Mouse (Mus musculus) liver, embryonic 14.5 days (tissue): ENCODE measurements around the gene Zfp598.

ENCODE experiments used
- CTCF ChIP-seq: IDR thresholded peaks from 2 replicates; pipeline ENCODE4 v1.5.1; 2016; ENCODE audit warnings: antibody characterized with exemption, low read depth, control low read depth
- EP300 ChIP-seq: IDR thresholded peaks from 2 replicates; pipeline ENCODE4 v1.6.1; 2016; ENCODE audit warnings: antibody characterized with exemption, low read depth

DNA sequence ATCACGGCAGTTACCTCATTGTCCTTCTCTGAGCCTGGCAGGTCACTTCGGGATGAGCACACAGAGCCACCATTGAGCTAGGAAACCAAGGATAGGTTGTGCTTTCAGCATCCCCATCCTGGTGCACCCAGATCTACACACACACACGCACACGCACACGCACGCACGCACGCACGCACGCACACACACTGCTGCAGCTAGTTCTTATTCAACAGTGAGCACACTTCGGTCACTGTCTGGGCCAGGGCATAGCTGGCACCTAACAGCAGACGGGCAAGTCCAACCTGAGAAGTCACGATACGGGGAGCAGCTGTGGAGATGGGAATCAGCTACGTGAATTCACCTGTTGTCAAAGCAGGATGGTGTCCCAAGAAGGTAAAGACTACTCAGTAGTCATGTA, 28.9 kb upstream of the Zfp598 start:
- TF ChIP-seq CTCF (no peak), EP300 (no peak)
